Mouse (Mus musculus): ENCODE data around the gene Ccnb1ip1. TPM values are rescaled to one million over a fixed set of nuclear protein-coding genes. Genes with fewer than 3 reads are reported as not detected.
"Not testable (repeated sequence)": the region's sequence is repeated elsewhere in the genome, so short reads cannot be mapped to it uniquely, and the experiment has no call there.

Ccnb1ip1 gene
- not detected in 2 replicates for polyA plus RNA-seq (2015; fragmentation: Nextera tagmentation; extraction: Ambion mirVana)

GRCm38 (mm10) chr14:50807487-50808072 lies at the start of gene Ccnb1ip1, which contains the start of gene Parp2:
Gene Ccnb1ip1 (minus strand): TSS chr14:50807732.
Gene Parp2 (plus strand): TSS chr14:50807841.
- Histone ChIP-seq H3K9ac (peak within 1 kb of the TSS; percentile 55), H3K4me2 (peak within 1 kb of the TSS; percentile 61), H3K36me3 (peaks cover 27% of the 10 kb centered on the region), H3K4me3 (replicated peaks) (peak within 1 kb of the TSS; percentile 56), H3K27me3 (no peaks in the 10 kb centered on the region), H3K27ac (peak within 1 kb of the TSS; percentile 89), H3K4me1 (peaks cover 9% of the 10 kb centered on the region), H3K9me3 (replicated peaks) (no peaks in the 10 kb centered on the region)
- WGBS: under 1% methylated on average over 42 of the region's 42 CpGs
- ATAC-seq (replicated peaks; ENCODE audit: low FRiP score): peak; percentile 100

DNA sequence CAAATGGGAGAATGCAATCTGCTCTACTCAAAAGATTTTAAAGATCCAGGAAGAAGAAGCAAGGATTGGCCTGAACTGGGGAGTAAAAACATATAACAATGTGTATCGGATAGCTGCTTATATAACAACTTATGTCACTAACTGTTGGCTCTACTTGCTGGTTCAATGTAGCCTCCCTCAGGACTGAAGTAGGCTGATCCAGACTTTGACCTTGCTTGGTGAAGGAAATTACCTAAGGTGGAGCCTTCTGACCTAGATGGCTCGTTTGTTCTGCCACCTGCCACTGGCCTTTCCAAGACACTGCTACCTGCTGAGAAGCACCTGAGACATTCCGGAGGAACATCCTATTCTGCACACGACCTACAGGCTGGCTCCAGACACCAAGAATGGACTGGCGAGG lies 48.3 kb upstream of the Ccnb1ip1 start:
- no peaks in the 10 kb centered on the region for H3K27me3 ChIP-seq
- no peaks in the 10 kb centered on the region for H3K9me3 ChIP-seq (replicated peaks)
- no peak overlapping the region for H3K9ac ChIP-seq
- peaks cover 48% of the 10 kb centered on the region for H3K36me3 ChIP-seq
- 85% methylated on average over 5 of the region's 5 CpGs for WGBS
- ATAC-seq (replicated peaks; ENCODE audit: low FRiP score): no peak
- H3K27ac ChIP-seq: no peak overlapping the region
- no peak overlapping the region for H3K4me3 ChIP-seq (replicated peaks)
- H3K4me2 ChIP-seq: no peak overlapping the region
- H3K4me1 ChIP-seq: no peaks in the 10 kb centered on the region

DNA sequence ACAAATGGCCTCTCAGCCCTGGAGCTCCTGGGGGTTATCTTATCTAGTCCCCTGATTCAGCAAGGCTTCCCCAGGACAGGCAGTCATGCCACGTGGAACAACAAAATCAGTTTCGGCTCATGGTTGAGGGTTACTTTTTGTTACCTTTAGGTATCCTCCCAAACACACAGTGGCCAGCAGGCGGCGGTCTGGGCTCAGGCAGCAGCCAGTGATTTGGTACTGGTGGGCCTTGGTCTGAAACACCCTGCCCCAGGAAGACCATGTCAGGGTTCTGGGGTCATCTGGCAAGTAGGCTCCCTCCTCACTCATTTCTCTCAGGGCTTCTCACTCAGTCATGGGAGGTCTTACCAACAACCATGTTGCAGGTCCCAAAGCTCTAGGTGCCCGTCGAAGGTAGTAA lies 29.7 kb upstream of the Ccnb1ip1 start:
- H3K9ac ChIP-seq: no peak overlapping the region
- H3K36me3 ChIP-seq: peaks cover 21% of the 10 kb centered on the region
- no peak overlapping the region for H3K4me2 ChIP-seq
- ATAC-seq (replicated peaks; ENCODE audit: low FRiP score): no peak
- H3K27me3 ChIP-seq: no peaks in the 10 kb centered on the region
- no peak overlapping the region for H3K27ac ChIP-seq
- no peak overlapping the region for H3K4me3 ChIP-seq (replicated peaks)
- H3K4me1 ChIP-seq: no peaks in the 10 kb centered on the region
- no peaks in the 10 kb centered on the region for H3K9me3 ChIP-seq (replicated peaks)
- WGBS: 66% methylated on average over 6 of the region's 6 CpGs

DNA sequence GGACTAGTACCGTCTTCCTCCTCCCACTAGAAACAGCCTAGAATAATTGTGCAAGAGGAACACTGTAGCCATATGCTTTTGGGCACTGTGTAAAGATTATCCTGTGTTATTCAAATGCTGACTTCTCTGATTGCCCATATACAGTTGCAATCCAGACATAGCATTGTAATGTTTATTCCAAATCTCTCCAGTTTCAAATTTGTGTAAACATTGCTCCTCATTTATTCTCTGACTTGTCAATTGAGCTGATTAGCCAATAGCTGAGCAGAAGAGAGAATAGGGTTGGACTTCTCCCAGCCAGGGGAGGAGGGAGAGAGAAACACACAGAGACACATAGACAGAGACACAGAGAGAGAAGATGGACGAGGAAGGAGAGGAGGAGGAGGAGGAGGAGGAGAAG lies 26.9 kb upstream of the Ccnb1ip1 start:
- Histone ChIP-seq H3K27ac (no peak overlapping the region), H3K36me3 (peaks cover 10% of the 10 kb centered on the region; the same call in 1 of the 2 replicates), H3K9ac (no peak overlapping the region), H3K9me3 (replicated peaks) (no peaks in the 10 kb centered on the region), H3K4me2 (no peak overlapping the region), H3K27me3 (no peaks in the 10 kb centered on the region), H3K4me1 (no peaks in the 10 kb centered on the region), H3K4me3 (replicated peaks) (no peak overlapping the region)
- 66% methylated on average over 2 of the region's 2 CpGs for WGBS
- no peak for ATAC-seq (replicated peaks; ENCODE audit: low FRiP score)

GRCm38 (mm10) chr14:50833964-50834363 lies 26.4 kb upstream of the Ccnb1ip1 start:
- Histone ChIP-seq H3K36me3 (peaks cover 15% of the 10 kb centered on the region), H3K9me3 (replicated peaks) (no peaks in the 10 kb centered on the region), H3K4me1 (no peaks in the 10 kb centered on the region), H3K27me3 (no peaks in the 10 kb centered on the region), H3K9ac (no peak overlapping the region), H3K4me2 (no peak overlapping the region), H3K4me3 (replicated peaks) (no peak overlapping the region), H3K27ac (no peak overlapping the region)
- 85% methylated on average over 10 of the region's 10 CpGs for WGBS
- ATAC-seq (replicated peaks; ENCODE audit: low FRiP score): no peak

- Histone ChIP-seq H3K27me3 (no peaks in the 10 kb centered on the region), H3K36me3 (peaks cover 15% of the 10 kb centered on the region), H3K27ac (no peak overlapping the region), H3K9me3 (replicated peaks) (no peaks in the 10 kb centered on the region), H3K4me1 (no peaks in the 10 kb centered on the region), H3K4me3 (replicated peaks) (no peak overlapping the region), H3K9ac (no peak overlapping the region), H3K4me2 (no peak overlapping the region)
- 84% methylated on average over 3 of the region's 3 CpGs for WGBS
- ATAC-seq (replicated peaks; ENCODE audit: low FRiP score): no peak
Measured at GRCm38 (mm10) chr14:50829878-50830277, 22.3 kb upstream of the Ccnb1ip1 start.

DNA sequence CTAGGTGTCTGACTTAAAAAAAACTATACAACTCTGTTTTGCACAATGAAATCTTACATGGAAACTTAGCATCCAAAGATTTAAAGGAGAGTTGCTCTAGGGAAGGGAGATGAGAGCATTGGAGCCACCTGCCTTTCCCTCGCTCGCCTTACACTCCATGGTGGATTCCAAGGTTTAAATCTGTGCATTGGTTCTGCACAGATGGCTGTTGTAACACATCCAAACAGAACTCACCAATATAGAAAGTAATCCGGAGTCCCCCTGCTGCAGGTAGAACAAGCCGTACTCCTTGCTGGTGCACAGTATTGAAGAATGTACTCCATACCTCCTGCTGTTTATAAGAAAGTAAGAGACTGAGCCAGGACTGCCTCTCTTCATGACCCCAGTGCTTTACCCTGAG lies 19.0 kb upstream of the Ccnb1ip1 start:
- no peak overlapping the region for H3K27ac ChIP-seq
- no peak for ATAC-seq (replicated peaks; ENCODE audit: low FRiP score)
- no peaks in the 10 kb centered on the region; the same call in 1 of the 2 replicates for H3K9me3 ChIP-seq (replicated peaks)
- no peak overlapping the region for H3K4me3 ChIP-seq (replicated peaks)
- H3K27me3 ChIP-seq: no peaks in the 10 kb centered on the region
- H3K4me1 ChIP-seq: no peaks in the 10 kb centered on the region
- no peak overlapping the region for H3K9ac ChIP-seq
- H3K4me2 ChIP-seq: no peak overlapping the region
- 84% methylated on average over 4 of the region's 4 CpGs for WGBS
- H3K36me3 ChIP-seq: peaks cover 39% of the 10 kb centered on the region

- no peak overlapping the region for H3K4me2 ChIP-seq
- 91% methylated on average over 9 of the region's 9 CpGs for WGBS
- no peaks in the 10 kb centered on the region for H3K4me1 ChIP-seq
- H3K27ac ChIP-seq: no peak overlapping the region
- H3K27me3 ChIP-seq: no peaks in the 10 kb centered on the region
- no peak overlapping the region for H3K9ac ChIP-seq
- ATAC-seq (replicated peaks; ENCODE audit: low FRiP score): no peak
- H3K9me3 ChIP-seq (replicated peaks): no peaks in the 10 kb centered on the region; the same call in 1 of the 2 replicates
- peaks cover 59% of the 10 kb centered on the region for H3K36me3 ChIP-seq
- H3K4me3 ChIP-seq (replicated peaks): no peak overlapping the region
Measured at GRCm38 (mm10) chr14:50824219-50824618, 16.7 kb upstream of the Ccnb1ip1 start.

DNA sequence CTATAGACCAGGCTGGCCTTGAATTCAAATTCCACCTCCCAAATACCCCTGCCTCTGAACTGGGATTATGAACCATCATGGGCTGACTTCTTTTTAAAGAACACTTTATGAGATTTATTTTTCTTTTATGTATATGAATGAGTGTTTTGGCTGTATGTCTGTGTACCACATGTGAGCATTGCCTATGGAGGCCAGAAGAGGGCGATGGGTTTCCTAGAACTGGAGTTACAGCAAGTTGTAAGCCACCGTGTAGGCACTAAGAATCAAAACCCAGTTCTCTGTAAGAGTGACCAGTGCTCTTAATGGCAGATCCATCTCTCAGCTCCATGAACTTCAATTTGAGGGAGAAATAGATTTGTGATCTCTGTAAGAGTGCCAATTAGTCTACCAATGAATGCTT lies 15.7 kb upstream of the Ccnb1ip1 start:
- Histone ChIP-seq H3K36me3 (peaks cover 58% of the 10 kb centered on the region), H3K4me2 (no peak overlapping the region), H3K4me3 (replicated peaks) (no peak overlapping the region), H3K9ac (no peak overlapping the region), H3K9me3 (replicated peaks) (no peaks in the 10 kb centered on the region; the same call in 1 of the 2 replicates), H3K27me3 (no peaks in the 10 kb centered on the region), H3K4me1 (no peaks in the 10 kb centered on the region), H3K27ac (no peak overlapping the region)
- 90% methylated on average over 2 of the region's 2 CpGs for WGBS
- ATAC-seq (replicated peaks; ENCODE audit: low FRiP score): no peak

DNA sequence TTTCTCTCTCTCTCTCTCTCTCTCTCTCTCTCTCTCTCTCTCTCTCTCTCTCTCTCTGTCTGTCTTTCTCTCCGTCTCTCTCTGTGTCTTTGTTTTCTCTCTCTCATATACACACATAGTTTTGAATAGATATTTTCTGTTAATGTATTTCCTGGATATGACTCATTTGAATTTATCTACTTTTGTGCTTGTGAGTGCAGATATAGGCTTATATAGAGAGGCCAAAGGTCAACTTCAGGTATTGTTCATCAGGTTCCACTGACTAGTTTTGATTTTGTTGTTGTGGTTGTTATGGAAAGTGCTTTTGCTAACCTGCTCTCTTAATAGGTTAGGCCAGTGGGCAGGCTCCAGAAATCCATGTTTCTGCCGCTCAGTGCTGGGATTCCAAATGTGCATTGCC lies 5.5 kb upstream of the Ccnb1ip1 start:
- ATAC-seq (replicated peaks; ENCODE audit: low FRiP score): no peak
- H3K27me3 ChIP-seq: no peaks in the 10 kb centered on the region
- 86% methylated on average over 2 of the region's 2 CpGs for WGBS
- no peak overlapping the region for H3K27ac ChIP-seq
- no peak overlapping the region for H3K4me2 ChIP-seq
- peaks cover 4% of the 10 kb centered on the region for H3K4me1 ChIP-seq
- no peak overlapping the region for H3K9ac ChIP-seq
- no peak overlapping the region for H3K4me3 ChIP-seq (replicated peaks)
- peaks cover 79% of the 10 kb centered on the region for H3K36me3 ChIP-seq
- no peaks in the 10 kb centered on the region for H3K9me3 ChIP-seq (replicated peaks)

GRCm38 (mm10) chr14:50806469-50806868 lies 1.1 kb downstream of the Ccnb1ip1 start:
- H3K27me3 ChIP-seq; H3K4me1 ChIP-seq; ATAC-seq (replicated peaks; ENCODE audit: low FRiP score); H3K4me3 ChIP-seq (replicated peaks); H3K9me3 ChIP-seq (replicated peaks); H3K27ac ChIP-seq; H3K9ac ChIP-seq: not testable (repeated sequence)
- Histone ChIP-seq H3K4me2 (peak overlapping the region; percentile 61), H3K36me3 (peaks cover 17% of the 10 kb centered on the region)
- 90% methylated on average over 5 of the region's 5 CpGs for WGBS

- peaks cover 2% of the 10 kb centered on the region; the same call in 1 of the 2 replicates for H3K36me3 ChIP-seq
- peaks cover 9% of the 10 kb centered on the region for H3K4me1 ChIP-seq
- H3K27ac ChIP-seq: no peak overlapping the region
- no peak overlapping the region for H3K4me2 ChIP-seq
- no peak overlapping the region for H3K9ac ChIP-seq
- 69% methylated on average over 13 of the region's 13 CpGs for WGBS
- no peak for ATAC-seq (replicated peaks; ENCODE audit: low FRiP score)
- no peaks in the 10 kb centered on the region for H3K27me3 ChIP-seq
- no peaks in the 10 kb centered on the region for H3K9me3 ChIP-seq (replicated peaks)
- H3K4me3 ChIP-seq (replicated peaks): no peak overlapping the region
Measured at GRCm38 (mm10) chr14:50804683-50805082, 2.8 kb downstream of the Ccnb1ip1 start.

Measured in kidney, embryonic 15.5 days (tissue).